Mouse (Mus musculus) liver, embryonic 16.5 days (tissue): ENCODE data around the gene Kdf1. TPM values are rescaled to one million over a fixed set of nuclear protein-coding genes. Genes with fewer than 3 reads are reported as not detected.

Source experiments
- ATAC-seq: fragments of 200-750 bp; cut with Nextera tagmentation; 2 replicates; pipeline ENCODE4 v1.8.0; 2017; ENCODE audit warnings: low read depth, mild to moderate bottlenecking, moderate number of reproducible peaks, moderate library complexity
- H3K27ac ChIP-seq: fragments of 300-500 bp; sonication (generic); 2 replicates; pipeline ENCODE4 v1.5.1; 2014; ENCODE audit warnings: mild to moderate bottlenecking, low read length
- H3K27me3 ChIP-seq: fragments of 300-500 bp; sonication (generic); 2 replicates; pipeline ENCODE4 v1.6.1; 2014; ENCODE audit warnings: low read depth, low read length, mixed read lengths; ENCODE audit not compliant: control insufficient read depth, insufficient read depth
- H3K36me3 ChIP-seq: fragments of 300-500 bp; sonication (generic); 2 replicates; pipeline ENCODE4 v1.6.1; 2014; ENCODE audit warnings: mild to moderate bottlenecking; ENCODE audit not compliant: control insufficient read depth, insufficient read depth
- H3K4me1 ChIP-seq: fragments of 300-500 bp; sonication (generic); 2 replicates; pipeline ENCODE4 v1.6.1; 2014; ENCODE audit warnings: low read depth, low read length, mixed read lengths; ENCODE audit not compliant: control insufficient read depth
- H3K4me2 ChIP-seq: fragments of 300-500 bp; sonication (generic); 2 replicates; pipeline ENCODE4 v1.6.1; 2014; ENCODE audit warnings: low read depth, low read length, mixed read lengths
- H3K4me3 ChIP-seq: fragments of 300-500 bp; sonication (generic); 2 replicates; pipeline ENCODE4 v1.5.1; 2014; ENCODE audit warnings: low read depth, mild to moderate bottlenecking, low read length
- H3K9ac ChIP-seq: fragments of 300-500 bp; sonication (generic); 2 replicates; pipeline ENCODE4 v1.6.1; 2014; ENCODE audit warnings: low read depth, low read length
- H3K9me3 ChIP-seq: fragments of 300-500 bp; sonication (generic); replicated peaks from 2 replicates; pipeline ENCODE4 v1.6.1; 2016; ENCODE audit warnings: low read length; ENCODE audit not compliant: control insufficient read depth
- WGBS: fragments of 180-500 bp; shearing (Covaris S2); extraction: QIAGEN DNeasy Blood & Tissue Kit; methylation state at CpG from one replicate; pipeline ENCODE4 v1.1.7; 2014; ENCODE audit not compliant: insufficient replicate concordance; 5-methylcytosine and 5-hydroxymethylcytosine counted together
- polyA plus RNA-seq: library from polyadenylated mRNA; unstranded; fragments of >200 nt; fragmentation: Nextera tagmentation; extraction: Ambion mirVana; gene quantifications from 2 replicates; pipeline ENCODE4 v1.2.1, GENCODE M21; 2015

The Kdf1 gene
- polyA plus RNA-seq, 1 experiment from 2014 or later = 2.6 TPM

- Histone ChIP-seq H3K9me3 (no peaks in the 10 kb centered on the region), H3K36me3 (no peaks in the 10 kb centered on the region), H3K4me2 (no peak overlapping the region), H3K9ac (no peak overlapping the region), H3K4me3 (no peak overlapping the region), H3K4me1 (no peaks in the 10 kb centered on the region; the same call in 1 of the 2 replicates), H3K27me3 (no peaks in the 10 kb centered on the region), H3K27ac (no peak overlapping the region)
- no peak for ATAC-seq
- 50% methylated on average over 4 of the region's 4 CpGs for WGBS
Measured at GRCm38 (mm10) chr4:133559846-133560245, 41.1 kb downstream of the Kdf1 start.

- H3K36me3 ChIP-seq = no peaks in the 10 kb centered on the region
- no peak overlapping the region for H3K4me3 ChIP-seq
- 51% methylated on average over 4 of the region's 4 CpGs for WGBS
- H3K4me2 ChIP-seq = no peak overlapping the region
- no peak overlapping the region for H3K9ac ChIP-seq
- no peak for ATAC-seq
- no peak overlapping the region for H3K27ac ChIP-seq
- no peaks in the 10 kb centered on the region; the same call in 1 of the 2 replicates for H3K4me1 ChIP-seq
- H3K9me3 ChIP-seq = no peaks in the 10 kb centered on the region
- H3K27me3 ChIP-seq = no peaks in the 10 kb centered on the region
Measured at GRCm38 (mm10) chr4:133561622-133562021, 42.9 kb downstream of the Kdf1 start.

GRCm38 (mm10) chr4:133563123-133563571 lies 44.4 kb downstream of the Kdf1 start:
- 56% methylated on average over 11 of the region's 11 CpGs for WGBS
- no peak overlapping the region for H3K27ac ChIP-seq
- no peaks in the 10 kb centered on the region for H3K27me3 ChIP-seq
- no peak overlapping the region for H3K4me2 ChIP-seq
- H3K4me3 ChIP-seq = no peak overlapping the region
- no peaks in the 10 kb centered on the region for H3K36me3 ChIP-seq
- H3K4me1 ChIP-seq = no peaks in the 10 kb centered on the region; the same call in 1 of the 2 replicates
- no peak for ATAC-seq
- H3K9ac ChIP-seq = no peak overlapping the region
- H3K9me3 ChIP-seq = no peaks in the 10 kb centered on the region

GRCm38 (mm10) chr4:133567251-133567650 lies 48.5 kb downstream of the Kdf1 start:
- H3K9ac ChIP-seq = no peak overlapping the region
- no peak for ATAC-seq
- H3K27me3 ChIP-seq = no peaks in the 10 kb centered on the region
- no peak overlapping the region for H3K27ac ChIP-seq
- no peaks in the 10 kb centered on the region for H3K36me3 ChIP-seq
- WGBS = 22% methylated on average over 8 of the region's 8 CpGs
- H3K4me2 ChIP-seq = no peak overlapping the region
- H3K4me1 ChIP-seq = no peaks in the 10 kb centered on the region; the same call in 1 of the 2 replicates
- H3K9me3 ChIP-seq = no peaks in the 10 kb centered on the region
- no peak overlapping the region for H3K4me3 ChIP-seq

GRCm38 (mm10) chr4:133569291-133570065 lies 50.7 kb downstream of the Kdf1 start:
- peak; percentile 47 for ATAC-seq
- Histone ChIP-seq H3K36me3 (no peaks in the 10 kb centered on the region), H3K4me1 (peaks cover 6% of the 10 kb centered on the region; the same call in 1 of the 2 replicates), H3K4me3 (peak overlapping the region; percentile 7; the same call in 1 of the 2 replicates), H3K9me3 (no peaks in the 10 kb centered on the region), H3K4me2 (peak overlapping the region; percentile 48; the same call in 1 of the 2 replicates), H3K9ac (no peak overlapping the region), H3K27ac (peak overlapping the region; percentile 78), H3K27me3 (no peaks in the 10 kb centered on the region)
- WGBS = 57% methylated on average over 10 of the region's 10 CpGs

GRCm38 (mm10) chr4:133570066-133570466 lies 51.3 kb downstream of the Kdf1 start:
- Histone ChIP-seq H3K9ac (no peak overlapping the region), H3K27ac (peak overlapping the region; percentile 78), H3K4me2 (peak overlapping the region; percentile 48; the same call in 1 of the 2 replicates), H3K36me3 (no peaks in the 10 kb centered on the region), H3K4me1 (peaks cover 8% of the 10 kb centered on the region), H3K4me3 (peak overlapping the region; percentile 7; the same call in 1 of the 2 replicates), H3K9me3 (no peaks in the 10 kb centered on the region), H3K27me3 (no peaks in the 10 kb centered on the region)
- ATAC-seq = peak; percentile 75
- 31% methylated on average over 10 of the region's 10 CpGs for WGBS

- ATAC-seq = peak; percentile 81
- Histone ChIP-seq H3K4me2 (peak within 1 kb of the TSS; percentile 76), H3K9me3 (no peaks in the 10 kb centered on the region), H3K27me3 (no peaks in the 10 kb centered on the region), H3K4me1 (peaks cover 16% of the 10 kb centered on the region), H3K4me3 (peak within 1 kb of the TSS; percentile 94), H3K27ac (peak within 1 kb of the TSS; percentile 91), H3K36me3 (peaks cover 6% of the 10 kb centered on the region; the same call in 1 of the 2 replicates), H3K9ac (peak within 1 kb of the TSS; percentile 87)
- WGBS = 4% methylated on average over 44 of the region's 44 CpGs
Measured at GRCm38 (mm10) chr4:133574070-133574842, 55.5 kb downstream of the Kdf1 start, which contains the start of gene Gpatch3. Gene Gpatch3 (plus strand): TSS chr4:133574745.

- peak overlapping the region; percentile 76 for H3K4me2 ChIP-seq
- peaks cover 16% of the 10 kb centered on the region for H3K4me1 ChIP-seq
- peak; percentile 41; the same call in 1 of the 2 replicates for ATAC-seq
- peaks cover 8% of the 10 kb centered on the region; the same call in 1 of the 2 replicates for H3K36me3 ChIP-seq
- no peaks in the 10 kb centered on the region for H3K9me3 ChIP-seq
- H3K27ac ChIP-seq = peak overlapping the region; percentile 91
- WGBS = under 1% methylated on average over 41 of the region's 41 CpGs
- H3K4me3 ChIP-seq = peak overlapping the region; percentile 94
- no peaks in the 10 kb centered on the region for H3K27me3 ChIP-seq
- H3K9ac ChIP-seq = peak overlapping the region; percentile 87
Measured at GRCm38 (mm10) chr4:133574843-133575202, 56.1 kb downstream of the Kdf1 start.
